Mouse (Mus musculus) hindbrain, postnatal 0 days (tissue): ENCODE results near the gene Ylpm1. TPM values are rescaled to one million over a fixed set of nuclear protein-coding genes. Genes with fewer than 3 reads are reported as not detected.

Source experiments
- ATAC-seq: fragments of 200-750 bp; cut with Nextera tagmentation; 2 replicates; pipeline ENCODE4 v1.8.0; 2017; ENCODE audit warnings: mild to moderate bottlenecking, moderate TSS enrichment, moderate library complexity
- DNase-seq: peaks from one replicate; pipeline ENCODE4 v3.0.0-alpha.2; 2015; ENCODE audit warnings: low spot score
- H3K27ac ChIP-seq: fragments of 300-500 bp; sonication (generic); 2 replicates; pipeline ENCODE4 v1.5.1; 2014; ENCODE audit warnings: mild to moderate bottlenecking
- H3K27me3 ChIP-seq: fragments of 300-500 bp; sonication (generic); 2 replicates; pipeline ENCODE4 v1.6.1; 2014; ENCODE audit warnings: low read length, mixed read lengths; ENCODE audit not compliant: insufficient read depth
- H3K36me3 ChIP-seq: fragments of 300-500 bp; sonication (generic); 2 replicates; pipeline ENCODE4 v1.6.1; 2014; ENCODE audit warnings: low read length, mixed read lengths; ENCODE audit not compliant: insufficient read depth
- H3K4me1 ChIP-seq: fragments of 300-500 bp; sonication (generic); 2 replicates; pipeline ENCODE4 v1.6.1; 2014; ENCODE audit warnings: antibody characterized with exemption, low read length, mixed read lengths; ENCODE audit not compliant: insufficient read depth
- H3K4me2 ChIP-seq: fragments of 300-500 bp; sonication (generic); 2 replicates; pipeline ENCODE4 v1.6.1; 2014; ENCODE audit warnings: low read depth, mild to moderate bottlenecking, low read length, moderate library complexity, mixed read lengths
- H3K4me3 ChIP-seq: fragments of 300-500 bp; sonication (generic); 2 replicates; pipeline ENCODE4 v1.5.1; 2014; ENCODE audit warnings: low read length
- H3K9ac ChIP-seq: fragments of 300-500 bp; sonication (generic); replicated peaks from 2 replicates; pipeline ENCODE4 v1.6.1; 2014; ENCODE audit warnings: mild to moderate bottlenecking, low read length, moderate library complexity, mixed read lengths
- H3K9me3 ChIP-seq: fragments of 300-500 bp; sonication (generic); 2 replicates; pipeline ENCODE4 v1.6.1; 2016; ENCODE audit warnings: low read length, mixed read lengths
- CTCF ChIP-seq: IDR thresholded peaks from 2 replicates; pipeline ENCODE4 v1.5.1; 2016; ENCODE audit warnings: antibody characterized with exemption, control low read depth, low read depth
- WGBS: fragments of 180-500 bp; shearing (Covaris S2); extraction: QIAGEN DNeasy Blood & Tissue Kit; methylation state at CpG from one replicate; pipeline ENCODE4 v1.1.7; 2014; 5-methylcytosine and 5-hydroxymethylcytosine counted together
- polyA plus RNA-seq: library from polyadenylated mRNA; unstranded; fragments of >200 nt; fragmentation: Nextera tagmentation; extraction: Ambion mirVana; gene quantifications from 2 replicates; pipeline ENCODE4 v1.2.1, GENCODE M21; 2015
- total RNA-seq: library from RNA; depleted of rRNA; stranded (reverse); fragments of >200 nt; gene quantifications from 2 replicates; pipeline ENCODE4 v1.2.3, GENCODE M21; 2014

Ylpm1 gene
- total and polyA plus RNA-seq, 2 experiments from 2014 or later, result 23.5 to 35.8 TPM

GRCm38 (mm10) chr12:85106292-85106691, 110.2 kb downstream of the Ylpm1 start:
- H3K4me1 ChIP-seq, result no peaks in the 10 kb centered on the region
- no peak overlapping the region for H3K9ac ChIP-seq
- H3K4me2 ChIP-seq, result no peak overlapping the region
- H3K36me3 ChIP-seq, result no peaks in the 10 kb centered on the region
- no peak for TF ChIP-seq CTCF
- H3K4me3 ChIP-seq, result no peak overlapping the region
- 7% methylated on average over 8 of the region's 8 CpGs for WGBS
- no peak overlapping the region for H3K27ac ChIP-seq
- DNase-seq (no peak), ATAC-seq (no peak)
- no peaks in the 10 kb centered on the region for H3K9me3 ChIP-seq
- no peaks in the 10 kb centered on the region for H3K27me3 ChIP-seq

- no peak for TF ChIP-seq CTCF
- WGBS, result 71% methylated on average over 3 of the region's 3 CpGs
- no peak for DNase-seq
Measured at GRCm38 (mm10) chr12:85108643-85109042, 112.5 kb downstream of the Ylpm1 start.

GRCm38 (mm10) chr12:85109426-85109825, 113.3 kb downstream of the Ylpm1 start:
- H3K27me3 ChIP-seq, result no peaks in the 10 kb centered on the region
- WGBS, result 65% methylated on average over 4 of the region's 4 CpGs
- H3K4me3 ChIP-seq, result no peak overlapping the region
- H3K9me3 ChIP-seq, result no peaks in the 10 kb centered on the region
- no peak overlapping the region for H3K9ac ChIP-seq
- TF ChIP-seq CTCF, result no peak
- DNase-seq, result no peak
- no peak overlapping the region for H3K27ac ChIP-seq
- ATAC-seq, result no peak
- H3K4me2 ChIP-seq, result no peak overlapping the region
- peaks cover 10% of the 10 kb centered on the region for H3K4me1 ChIP-seq
- no peaks in the 10 kb centered on the region for H3K36me3 ChIP-seq

More at GRCm38 (mm10) chr12:85108643-85109042, 112.5 kb downstream of the Ylpm1 start:
- Histone ChIP-seq H3K36me3 (no peaks in the 10 kb centered on the region), H3K27me3 (no peaks in the 10 kb centered on the region), H3K4me1 (peaks cover 10% of the 10 kb centered on the region), H3K4me3 (no peak overlapping the region), H3K9ac (no peak overlapping the region), H3K4me2 (no peak overlapping the region), H3K27ac (no peak overlapping the region), H3K9me3 (no peaks in the 10 kb centered on the region)
- no peak for ATAC-seq

- Histone ChIP-seq H3K27me3 (no peaks in the 10 kb centered on the region), H3K9ac (peak overlapping the region; percentile 66), H3K4me2 (peak overlapping the region; percentile 77), H3K36me3 (no peaks in the 10 kb centered on the region; the same call in 1 of the 2 replicates), H3K9me3 (no peaks in the 10 kb centered on the region), H3K4me1 (peaks cover 10% of the 10 kb centered on the region), H3K4me3 (peak overlapping the region; percentile 60), H3K27ac (peak overlapping the region; percentile 71)
- 15% methylated on average over 18 of the region's 18 CpGs for WGBS
- DNase-seq (no peak), ATAC-seq (no peak)
- peak; percentile 21; the same call in 1 of the 2 replicates for TF ChIP-seq CTCF
Measured at GRCm38 (mm10) chr12:85110011-85110697, 114.0 kb downstream of the Ylpm1 start.

GRCm38 (mm10) chr12:85110698-85111592, 114.8 kb downstream of the Ylpm1 start, which contains the start of the genes Prox2 and Dlst:
Gene Prox2 (minus strand): TSS chr12:85110759.
Gene Dlst (plus strand): TSS chr12:85110833.
- no peaks in the 10 kb centered on the region; the same call in 1 of the 2 replicates for H3K36me3 ChIP-seq
- peak; percentile 93 for DNase-seq
- H3K4me2 ChIP-seq, result peak within 1 kb of the TSS; percentile 77
- peak; percentile 97 for ATAC-seq
- H3K27me3 ChIP-seq, result no peaks in the 10 kb centered on the region
- peak within 1 kb of the TSS; percentile 60 for H3K4me3 ChIP-seq
- peak within 1 kb of the TSS; percentile 66 for H3K9ac ChIP-seq
- under 1% methylated on average over 80 of the region's 83 CpGs for WGBS
- H3K9me3 ChIP-seq, result no peaks in the 10 kb centered on the region
- peaks cover 10% of the 10 kb centered on the region for H3K4me1 ChIP-seq
- H3K27ac ChIP-seq, result peak within 1 kb of the TSS; percentile 71
- TF ChIP-seq CTCF, result 0 out of 2 replicates have a peak, but pooled peaks have one; percentile 1

- DNase-seq, result no peak
- no peaks in the 10 kb centered on the region for H3K27me3 ChIP-seq
- H3K4me1 ChIP-seq, result peaks cover 10% of the 10 kb centered on the region
- no peak overlapping the region for H3K27ac ChIP-seq
- 88% methylated on average over 7 of the region's 7 CpGs for WGBS
- no peak for ATAC-seq
- no peak for TF ChIP-seq CTCF
- no peak overlapping the region for H3K4me3 ChIP-seq
- H3K9ac ChIP-seq, result no peak overlapping the region
- peak overlapping the region; percentile 77; the same call in 1 of the 2 replicates for H3K4me2 ChIP-seq
- no peaks in the 10 kb centered on the region for H3K9me3 ChIP-seq
- H3K36me3 ChIP-seq, result peaks cover 7% of the 10 kb centered on the region
Measured at GRCm38 (mm10) chr12:85112550-85113251, 116.6 kb downstream of the Ylpm1 start.
